7 mouse cellular contexts compared by ENCODE assay signal in genomic region chr11:69366157-69366854, GRCm38 (mm10). TPM values are rescaled to one million over a fixed set of nuclear protein-coding genes. Genes with fewer than 3 reads are reported as not detected.
DNase-seq lines count a peak whose midpoint lies in the region; ATAC-seq lines count a peak whose summit lies in the region.

No protein-coding gene starts in this region.

- no peaks in the 10 kb centered on the region for H3K9me3 ChIP-seq in embryonic facial prominence, embryonic 12.5 days
- no peaks in the 10 kb centered on the region for H3K9me3 ChIP-seq in limb, embryonic 11.5 days (ENCODE audit: control insufficient read depth, low read length)
- H3K9me3 ChIP-seq in midbrain, embryonic 14.5 days (ENCODE audit: control insufficient read depth, low read length), result no peaks in the 10 kb centered on the region

- H3K36me3 ChIP-seq in embryonic facial prominence, embryonic 12.5 days, result peaks cover 29% of the 10 kb centered on the region
- peaks cover 7% of the 10 kb centered on the region; the same call in 1 of the 2 replicates for H3K36me3 ChIP-seq in limb, embryonic 11.5 days (ENCODE audit: control insufficient read depth, insufficient read depth, low read length)
- H3K36me3 ChIP-seq in midbrain, embryonic 14.5 days (ENCODE audit: control insufficient read depth, insufficient read depth, low read length), result peaks cover 30% of the 10 kb centered on the region

- H3K4me1 ChIP-seq in embryonic facial prominence, embryonic 12.5 days, result peaks cover 45% of the 10 kb centered on the region
- peaks cover 26% of the 10 kb centered on the region for H3K4me1 ChIP-seq in limb, embryonic 11.5 days (ENCODE audit: control insufficient read depth, insufficient read depth, low read length)
- peaks cover 39% of the 10 kb centered on the region for H3K4me1 ChIP-seq in midbrain, embryonic 14.5 days (ENCODE audit: control insufficient read depth, insufficient read depth, low read length)

- no peaks in the 10 kb centered on the region for H3K27me3 ChIP-seq in embryonic facial prominence, embryonic 12.5 days
- H3K27me3 ChIP-seq in limb, embryonic 11.5 days (ENCODE audit: control insufficient read depth, insufficient read depth, low read length), result no peaks in the 10 kb centered on the region
- no peaks in the 10 kb centered on the region for H3K27me3 ChIP-seq in midbrain, embryonic 14.5 days (ENCODE audit: control insufficient read depth, insufficient read depth, low read length)

- peak overlapping the region; percentile 100 for H3K27ac ChIP-seq in embryonic facial prominence, embryonic 12.5 days
- H3K27ac ChIP-seq in limb, embryonic 11.5 days (replicated peaks; ENCODE audit: low read depth, low read length), result peak overlapping the region; percentile 99
- H3K27ac ChIP-seq in midbrain, embryonic 14.5 days (replicated peaks; ENCODE audit: low read depth, low read length), result peak overlapping the region; percentile 100

- H3K4me2 ChIP-seq in embryonic facial prominence, embryonic 12.5 days (replicated peaks), result peak overlapping the region; percentile 80
- peak overlapping the region; percentile 94 for H3K4me2 ChIP-seq in limb, embryonic 11.5 days (ENCODE audit: low read depth, severe bottlenecking)
- H3K4me2 ChIP-seq in midbrain, embryonic 14.5 days (ENCODE audit: low read length), result peak overlapping the region; percentile 96

- H3K4me3 ChIP-seq in embryonic facial prominence, embryonic 12.5 days, result peak overlapping the region; percentile 93
- peak overlapping the region; percentile 87 for H3K4me3 ChIP-seq in limb, embryonic 11.5 days (ENCODE audit: low read depth, low read length)
- H3K4me3 ChIP-seq in midbrain, embryonic 14.5 days (replicated peaks; ENCODE audit: low read depth, low read length), result peak overlapping the region; percentile 99

- peak; percentile 82 for ATAC-seq in embryonic facial prominence, embryonic 12.5 days (ENCODE audit: insufficient number of reproducible peaks, insufficient read depth, low FRiP score, low TSS enrichment)
- ATAC-seq in limb, embryonic 11.5 days (ENCODE audit: insufficient number of reproducible peaks, low FRiP score, low TSS enrichment, low read depth), result peak; percentile 90
- peak; percentile 87 for ATAC-seq in midbrain, embryonic 14.5 days (ENCODE audit: low FRiP score, low TSS enrichment)

- DNase-seq in adrenal gland, postnatal 10 days, result peak; percentile 97
- DNase-seq in heart, adult 11 months, result peak; percentile 99
- DNase-seq in kidney, adult 18-20 months, result peak; percentile 96
- DNase-seq in limb, embryonic 11.5 days (ENCODE audit: low spot score), result peak; percentile 94
- DNase-seq in midbrain, embryonic 14.5 days, result peak; percentile 97
- DNase-seq in spleen, adult 18-20 months, result peak; percentile 84 to 87

- WGBS in embryonic facial prominence, embryonic 12.5 days, result under 1% methylated on average over 26 of the region's 26 CpGs
- WGBS in limb, embryonic 11.5 days, result under 1% methylated on average over 26 of the region's 26 CpGs
- under 1% methylated on average over 26 of the region's 26 CpGs for WGBS in midbrain, embryonic 14.5 days

- peak overlapping the region; percentile 100 for H3K9ac ChIP-seq in embryonic facial prominence, embryonic 12.5 days
- H3K9ac ChIP-seq in limb, embryonic 11.5 days (ENCODE audit: low read length), result peak overlapping the region; percentile 61
- peak overlapping the region; percentile 100 for H3K9ac ChIP-seq in midbrain, embryonic 14.5 days (replicated peaks; ENCODE audit: low read length)

RNA-seq across cellular contexts. Expression of gene Chd3, which starts 2.9 kb away (rescaled TPM):
- total RNA-seq in adrenal gland, postnatal 10 days (2021), result 100 to 1,000 TPM in 1 of 2 experiments, 10 to 100 TPM in 1; 93.8 to 128 TPM
- 130 and 135 TPM in 2 replicates for polyA plus RNA-seq in embryonic facial prominence, embryonic 12.5 days (2016; fragmentation: Nextera tagmentation; extraction: Ambion mirVana)
- 58.6 and 68.0 TPM in 2 replicates for polyA plus RNA-seq in limb, embryonic 11.5 days (2014; fragmentation: Nextera tagmentation; extraction: Ambion mirVana)
- polyA plus RNA-seq in midbrain, embryonic 14.5 days (2014; fragmentation: Nextera tagmentation; extraction: Ambion mirVana), result 77.5 and 80.8 TPM in 2 replicates

RNA-seq across cellular contexts. Expression of gene Rnf227, which starts 26.0 kb away (rescaled TPM):
- 1 to 10 TPM; 4.2 to 7.2 TPM for total RNA-seq in adrenal gland, postnatal 10 days (2021)
- polyA plus RNA-seq in embryonic facial prominence, embryonic 12.5 days (2016; fragmentation: Nextera tagmentation; extraction: Ambion mirVana), result 24.1 and 25.0 TPM in 2 replicates
- polyA plus RNA-seq in limb, embryonic 11.5 days (2014; fragmentation: Nextera tagmentation; extraction: Ambion mirVana), result 25.0 and 28.5 TPM in 2 replicates
- 222 and 270 TPM in 2 replicates for polyA plus RNA-seq in midbrain, embryonic 14.5 days (2014; fragmentation: Nextera tagmentation; extraction: Ambion mirVana)

RNA-seq across cellular contexts. Expression of gene Naa38, which starts 29.0 kb away (rescaled TPM):
- 100 to 1,000 TPM; 124 to 138 TPM for total RNA-seq in adrenal gland, postnatal 10 days (2021)
- 126 and 129 TPM in 2 replicates for polyA plus RNA-seq in embryonic facial prominence, embryonic 12.5 days (2016; fragmentation: Nextera tagmentation; extraction: Ambion mirVana)
- polyA plus RNA-seq in limb, embryonic 11.5 days (2014; fragmentation: Nextera tagmentation; extraction: Ambion mirVana), result 129 and 141 TPM in 2 replicates
- polyA plus RNA-seq in midbrain, embryonic 14.5 days (2014; fragmentation: Nextera tagmentation; extraction: Ambion mirVana), result 97.6 and 123 TPM in 2 replicates

RNA-seq across cellular contexts. Expression of gene Cyb5d1, which starts 29.1 kb away (rescaled TPM):
- 10 to 100 TPM; 32.4 to 38.9 TPM for total RNA-seq in adrenal gland, postnatal 10 days (2021)
- 44.6 and 50.0 TPM in 2 replicates for polyA plus RNA-seq in embryonic facial prominence, embryonic 12.5 days (2016; fragmentation: Nextera tagmentation; extraction: Ambion mirVana)
- 29.2 and 37.0 TPM in 2 replicates for polyA plus RNA-seq in limb, embryonic 11.5 days (2014; fragmentation: Nextera tagmentation; extraction: Ambion mirVana)
- polyA plus RNA-seq in midbrain, embryonic 14.5 days (2014; fragmentation: Nextera tagmentation; extraction: Ambion mirVana), result 17.0 and 24.8 TPM in 2 replicates

RNA-seq across cellular contexts. Expression of gene Tmem88, which starts 31.7 kb away (rescaled TPM):
- 10 to 100 TPM; 29.1 to 33.0 TPM for total RNA-seq in adrenal gland, postnatal 10 days (2021)
- polyA plus RNA-seq in embryonic facial prominence, embryonic 12.5 days (2016; fragmentation: Nextera tagmentation; extraction: Ambion mirVana), result 18.1 and 21.3 TPM in 2 replicates
- 22.7 and 23.6 TPM in 2 replicates for polyA plus RNA-seq in limb, embryonic 11.5 days (2014; fragmentation: Nextera tagmentation; extraction: Ambion mirVana)
- polyA plus RNA-seq in midbrain, embryonic 14.5 days (2014; fragmentation: Nextera tagmentation; extraction: Ambion mirVana), result 2.6 and 4.9 TPM in 2 replicates

Comparison
In these comparisons a context has a peak if more than half of its experiments do, and no peak if none do; other contexts are left out.
1. Peak in every context shown above with its lines: DNase-seq, ATAC-seq, H3K4me3 ChIP-seq and H3K27ac ChIP-seq.